Mouse (Mus musculus) duodenum, adult 2 months (tissue): ENCODE measurements around the gene Lrrc8d. TPM values are rescaled to one million over a fixed set of nuclear protein-coding genes. Genes with fewer than 3 reads are reported as not detected.

Source experiments
- polyA plus RNA-seq: library from polyadenylated mRNA; depleted of rRNA; stranded (reverse); fragments of >200 nt; gene quantifications from 2 replicates; pipeline ENCODE4 v1.2.3, GENCODE M21; 2012; ENCODE audit warnings: low replicate concordance; rRNA removed

The Lrrc8d gene
- polyA plus RNA-seq, result 9.1 and 9.2 TPM in 2 replicates

GRCm38 (mm10) chr5:105699141-105700069, at the start of gene Lrrc8d:
Lrrc8d (plus strand) TSS chr5:105699969.

GRCm38 (mm10) chr5:105876068-105876924, 176.5 kb downstream of the Lrrc8d start, which contains the start of gene Zfp326:
Zfp326 (plus strand) TSS chr5:105876565.

Other genes with a start within 250 kb of the Lrrc8d start
- 2.9 and 9.2 TPM in 2 replicates for gene Lrrc8c, start 180.6 kb upstream of the Lrrc8d start, polyA plus RNA-seq
- 2.5 and 2.9 TPM in 2 replicates for gene Zfp326, start 176.6 kb downstream of the Lrrc8d start, polyA plus RNA-seq